Mouse (Mus musculus): ENCODE measurements around the gene Sdk2.

DNA sequence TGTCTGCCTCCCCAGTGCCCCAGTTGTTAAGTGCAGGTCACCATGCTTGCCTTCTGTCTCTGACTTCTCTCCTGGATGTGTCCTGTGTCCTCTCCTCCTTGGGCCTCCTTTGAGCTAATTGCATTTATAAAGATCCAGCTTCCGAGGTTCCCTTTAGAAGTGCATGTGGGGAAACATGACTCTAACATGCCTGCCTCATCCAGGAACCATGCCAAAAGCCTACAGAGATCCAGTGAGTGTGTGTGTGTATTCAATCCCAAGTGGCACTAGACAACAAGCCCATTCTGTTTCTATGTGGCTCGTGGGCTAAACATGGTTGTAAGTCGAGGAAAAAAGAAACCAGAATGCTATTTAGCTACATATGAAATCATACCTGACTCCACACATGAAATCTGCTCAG, 298.5 kb downstream of the Sdk2 start:
- TF ChIP-seq POLR2A (IDR thresholded peaks at IDR 0.05; ENCODE audit: low read depth, low read length) (no peak), SMC3 (IDR thresholded peaks at IDR 0.05; ENCODE audit: low read depth, low read length) (no peak), ZNF384 (IDR thresholded peaks at IDR 0.05; ENCODE audit: low read depth, low read length) (no peak), BHLHE40 (IDR thresholded peaks at IDR 0.05; ENCODE audit: low read depth, low read length) (no peak), ZKSCAN1 (IDR thresholded peaks at IDR 0.05; ENCODE audit: borderline replicate concordance, low read depth, low read length) (no peak)

All from CH12.LX (cell line).